ENCODE assay signal across 14 mouse cellular contexts in the genomic region with DNA sequence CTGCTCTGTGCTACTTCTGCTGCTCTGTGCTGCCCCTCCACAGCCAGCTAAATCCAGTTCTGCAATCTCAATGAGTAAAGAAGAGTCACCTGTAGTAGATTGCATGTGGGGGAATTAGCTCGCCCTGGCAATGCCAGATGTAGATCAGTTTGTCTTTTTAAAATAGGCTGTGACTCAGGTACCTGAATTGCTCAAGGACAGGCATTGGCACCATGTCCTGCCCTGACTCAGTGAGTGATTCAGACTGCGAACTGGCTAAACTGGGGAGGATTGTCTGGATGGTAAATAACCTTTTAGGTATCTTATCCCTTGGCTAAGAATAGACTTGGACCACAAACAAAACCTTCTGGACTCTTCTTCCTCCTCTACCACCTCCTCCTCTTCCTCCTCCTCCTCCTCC. TPM values are rescaled to one million over a fixed set of nuclear protein-coding genes. Genes with fewer than 3 reads are reported as not detected.
DNase-seq lines count a peak whose midpoint lies in the region; TF ChIP-seq lines count a peak whose summit lies in the region.
"Had no signal": no experiment of that assay in that cellular context is flagged by ENCODE, and none has a peak within 500 bp of the region (broad histone marks: within the 10 kb centered on the region; RNA-seq: fewer than 3 reads in every experiment).

No protein-coding gene starts in this region.

- dilution Hi-C loops in CH12.LX (cut with MboI; ENCODE audit: extremely low pct_ligation_motif_present, extremely low pct_unique_long_range_greater_than_20kb, low sequenced_read_pairs): no loop called here

- H3K27ac ChIP-seq in CH12.LX (ENCODE audit: insufficient read depth, low read depth): peak overlapping the region; percentile 71
- H3K27ac ChIP-seq: liver, embryonic 13.5 days; stomach, embryonic 15.5 days had no signal

- TF ChIP-seq EP300 in CH12.LX (IDR thresholded peaks at IDR 0.05; ENCODE audit: low read length): peak; percentile 33; the same call in 1 of the 2 replicates

- TF ChIP-seq RAD21 in CH12.LX (IDR thresholded peaks at IDR 0.05; ENCODE audit: low read depth, low read length): no peak

- TF ChIP-seq CTCF in CH12.LX (conservative IDR thresholded peaks at IDR 0.05 in 1 of 2, IDR thresholded peaks at IDR 0.05 in 1 of 2; ENCODE audit: low read depth in 2 of 2, low read length in 2 of 2): no peak

- peak; percentile 50 for DNase-seq in heart, adult 18-20 months
- no peak for DNase-seq in heart, postnatal 25 days (ENCODE audit: low spot score)
- peak; percentile 56 for DNase-seq in 3134 (ENCODE audit: extremely low read depth, insufficient read length, low spot score)
- peak; percentile 58 for DNase-seq in CH12.LX (ENCODE audit: extremely low read depth)
- peak; percentile 78 for DNase-seq in brain, adult 2 months (ENCODE audit: low read depth, low spot score)
- DNase-seq in MN1 (ENCODE audit: low spot score): no peak
- no peak for DNase-seq in liver
- no peak for DNase-seq in heart, adult 11 months
- DNase-seq: cerebellum, postnatal 25 days; liver, embryonic 13.5 days; lung, postnatal 10 days; right cerebral cortex, postnatal 25 days; thymus, postnatal 4 days had no signal

- no peaks in the 10 kb centered on the region for H3K79me2 ChIP-seq in CH12.LX (replicated peaks; ENCODE audit: control insufficient read depth, extremely low read depth, insufficient read depth, poor library complexity, severe bottlenecking)

- H3K4me1 ChIP-seq in CH12.LX (ENCODE audit: control insufficient read depth in 1 of 2, insufficient read depth in 2 of 2): peaks cover 33 to 63% of the 10 kb centered on the region in 2 experiments
- H3K4me1 ChIP-seq: liver, embryonic 13.5 days; stomach, embryonic 15.5 days had no signal

- H3K9ac ChIP-seq in CH12.LX (ENCODE audit: insufficient read depth, low read depth): no peak overlapping the region
- H3K9ac ChIP-seq: liver, embryonic 13.5 days; stomach, embryonic 15.5 days had no signal

- in situ Hi-C loops in CH12.LX (cut with MboI; ENCODE audit: low pct_ligation_motif_present, low pct_unique_long_range_greater_than_20kb, low sequenced_read_pairs): no loop called here

- H3K36me3 ChIP-seq in CH12.LX (replicated peaks in 1 of 2; ENCODE audit: control insufficient read depth in 1 of 2, insufficient read depth in 1 of 2, low read length in 1 of 2): peaks cover 0 to 3% of the 10 kb centered on the region in 2 experiments
- H3K36me3 ChIP-seq: liver, embryonic 13.5 days; stomach, embryonic 15.5 days had no signal

- intact Hi-C loops in heart, postnatal 25 days (cut with DNase I): no loop called here

- no peaks in the 10 kb centered on the region for H3K27me3 ChIP-seq in CH12.LX (replicated peaks)
- H3K27me3 ChIP-seq: liver, embryonic 13.5 days; stomach, embryonic 15.5 days had no signal

- TF ChIP-seq POLR2A in CH12.LX (IDR thresholded peaks at IDR 0.05; ENCODE audit: low read depth, low read length): no peak

- H3K4me3 ChIP-seq in CH12.LX (replicated peaks in 1 of 3; ENCODE audit: low read depth in 2 of 3, low read length in 2 of 3, poor library complexity in 1 of 3): no peak overlapping the region
- H3K4me3 ChIP-seq: liver, embryonic 13.5 days; stomach, embryonic 15.5 days had no signal

- H3K4me2 ChIP-seq in CH12.LX (ENCODE audit: insufficient read depth, low read depth, poor library complexity, severe bottlenecking): no peak overlapping the region
- H3K4me2 ChIP-seq: liver, embryonic 13.5 days; stomach, embryonic 15.5 days had no signal

- H3K9me3 ChIP-seq in CH12.LX (replicated peaks; ENCODE audit: low read length): peaks cover 2% of the 10 kb centered on the region
- H3K9me3 ChIP-seq: liver, embryonic 13.5 days; stomach, embryonic 15.5 days had no signal

TF ChIP-seq in CH12.LX, 34 proteins besides CTCF, POLR2A, EP300 and RAD21:
- TF ChIP-seq CHD1 (IDR thresholded peaks at IDR 0.05; ENCODE audit: low read depth, low read length): no peak
- no peak for TF ChIP-seq GABPA (IDR thresholded peaks at IDR 0.05; ENCODE audit: insufficient replicate concordance, low read depth, low read length)
- no peak for TF ChIP-seq JUND (conservative IDR thresholded peaks at IDR 0.05; ENCODE audit: low read depth, low read length)
- no peak for TF ChIP-seq RCOR1 (conservative IDR thresholded peaks at IDR 0.05; ENCODE audit: low read depth, low read length)
- no peak for TF ChIP-seq MYC (IDR thresholded peaks at IDR 0.05; ENCODE audit: low read depth, low read length)
- no peak for TF ChIP-seq ZNF384 (IDR thresholded peaks at IDR 0.05; ENCODE audit: low read depth, low read length)
- no peak for TF ChIP-seq CHD2 (IDR thresholded peaks at IDR 0.05; ENCODE audit: low read length)
- TF ChIP-seq ZKSCAN1 (IDR thresholded peaks at IDR 0.05; ENCODE audit: borderline replicate concordance, low read depth, low read length): no peak
- no peak for TF ChIP-seq USF2 (conservative IDR thresholded peaks at IDR 0.05; ENCODE audit: low read depth, low read length)
- TF ChIP-seq MAZ (IDR thresholded peaks at IDR 0.05; ENCODE audit: low read depth, low read length): no peak
- TF ChIP-seq POLR2AphosphoS2 (IDR thresholded peaks at IDR 0.05; ENCODE audit: low read depth, low read length): no peak
- no peak for TF ChIP-seq ELF1 (IDR thresholded peaks at IDR 0.05; ENCODE audit: low read depth, low read length)
- TF ChIP-seq IRF4 (IDR thresholded peaks at IDR 0.05; ENCODE audit: low read depth, low read length): 0 out of 2 replicates have a peak, but pooled peaks have one; percentile 14
- TF ChIP-seq TCF12 (IDR thresholded peaks at IDR 0.05; ENCODE audit: low read depth, low read length): 0 out of 2 replicates have a peak, but pooled peaks have one; percentile 10
- TF ChIP-seq ZMIZ1 (IDR thresholded peaks at IDR 0.05; ENCODE audit: low read depth, low read length): no peak
- TF ChIP-seq MEF2A (IDR thresholded peaks at IDR 0.05; ENCODE audit: borderline replicate concordance, low read depth, low read length): peak; percentile 75; the same call in 1 of the 2 replicates
- TF ChIP-seq HCFC1 (IDR thresholded peaks at IDR 0.05; ENCODE audit: low read depth, low read length): no peak
- TF ChIP-seq MAFK (IDR thresholded peaks at IDR 0.05; ENCODE audit: insufficient replicate concordance, low read length): no peak
- no peak for TF ChIP-seq SIN3A (IDR thresholded peaks at IDR 0.05; ENCODE audit: low read length)
- TF ChIP-seq NELFE (IDR thresholded peaks at IDR 0.05; ENCODE audit: low read depth, low read length): no peak
- no peak for TF ChIP-seq TBP (conservative IDR thresholded peaks at IDR 0.05; ENCODE audit: low read depth, low read length)
- no peak for TF ChIP-seq USF1 (IDR thresholded peaks at IDR 0.05; ENCODE audit: low read depth, low read length)
- TF ChIP-seq SMC3 (IDR thresholded peaks at IDR 0.05; ENCODE audit: low read depth, low read length): no peak
- TF ChIP-seq BHLHE40 (IDR thresholded peaks at IDR 0.05; ENCODE audit: low read depth, low read length): 0 out of 2 replicates have a peak, but pooled peaks have one; percentile 16
- TF ChIP-seq NRF1 (IDR thresholded peaks at IDR 0.05; ENCODE audit: low read depth, low read length): no peak
- TF ChIP-seq ETS1 (conservative IDR thresholded peaks at IDR 0.05; ENCODE audit: low read depth, low read length): peak; percentile 50; the same call in 1 of the 2 replicates
- TF ChIP-seq E2F4 (IDR thresholded peaks at IDR 0.05; ENCODE audit: insufficient replicate concordance, low read depth, low read length): no peak
- TF ChIP-seq JUN (IDR thresholded peaks at IDR 0.05; ENCODE audit: insufficient read depth, low read depth, low read length): 0 out of 2 replicates have a peak, but pooled peaks have one; percentile 2

RNA-seq across cellular contexts. Expression of a gene that starts 52.7 kb away (rescaled TPM):
- total RNA-seq in heart, adult 18-20 months (2021): 1 to 10 TPM; 5.3 to 6.8 TPM
- 1 to 10 TPM; 5.1 to 5.2 TPM for total RNA-seq in heart, postnatal 25 days (2021)
- 16.7 and 21.2 TPM in 2 replicates for total RNA-seq in CH12.LX (2012; rRNA removed)
- total RNA-seq in CH12.LX (2014; rRNA removed): 11.1 and 14.4 TPM in 2 replicates
- 27.9 and 32.3 TPM in 2 replicates for polyA plus RNA-seq in CH12.LX (2012; ENCODE audit: insufficient read length, low read depth)

Comparison
In these comparisons a context has a peak if more than half of its experiments do, and no peak if none do; other contexts are left out.
1. DNase-seq: peak in heart, adult 18-20 months (2 of 2), 3134 (single experiment), CH12.LX (single experiment) and brain, adult 2 months (single experiment); none in heart, postnatal 25 days (single experiment), MN1 (single experiment), liver (single experiment) and heart, adult 11 months (single experiment).